Mouse (Mus musculus) embryonic fibroblast, embryonic 13.5 days (primary cell): ENCODE results near the gene Aprt.

Experiments
- CTCF ChIP-seq: IDR thresholded peaks from 2 replicates; pipeline ENCODE4 v1.5.1; 2011; ENCODE audit warnings: mild to moderate bottlenecking, control low read depth, low read length, moderate library complexity, borderline replicate concordance; ENCODE audit not compliant: insufficient read depth
- POLR2A ChIP-seq: IDR thresholded peaks from 2 replicates; pipeline ENCODE4 v1.6.1; 2011; ENCODE audit warnings: low read depth, mild to moderate bottlenecking, control low read depth, low read length, moderate library complexity

DNA sequence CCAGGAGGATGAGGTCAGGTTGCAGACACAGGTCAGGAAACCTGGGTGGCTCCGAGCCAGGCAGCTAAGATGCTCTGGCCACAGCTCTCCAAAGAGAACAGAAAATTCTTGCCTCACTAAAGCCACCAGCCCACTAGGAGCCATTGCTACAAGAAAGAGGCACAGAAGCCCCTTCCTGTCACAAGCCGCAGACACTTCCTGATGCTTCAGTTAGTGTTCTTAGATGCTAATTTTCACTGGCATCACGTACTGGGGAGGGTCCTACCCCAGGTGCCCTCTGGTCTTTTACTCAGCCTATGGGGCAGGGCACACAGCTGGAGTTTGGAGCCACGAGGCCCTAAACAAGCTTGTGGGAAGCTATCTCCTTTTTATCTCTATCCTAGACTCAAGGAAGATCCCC lies 19.3 kb upstream of the Aprt start:
- TF ChIP-seq CTCF, result no peak
- no peak for TF ChIP-seq POLR2A
